Mouse (Mus musculus) cerebellum, adult (tissue): ENCODE results near the gene Baz1a.

Experiments used
- ATAC-seq: cut with Nextera tagmentation; 2 replicates; pipeline ENCODE4 v1.9.2; 2017; ENCODE audit warnings: mild to moderate bottlenecking, moderate library complexity, mixed read lengths; ENCODE audit not compliant: insufficient number of reproducible peaks, low FRiP score, low TSS enrichment

Gene Baz1a

GRCm38 (mm10) chr12:55013626-55014398 is at the start of gene Baz1a:
Gene Baz1a (minus strand): TSS chr12:55014348.
- ATAC-seq = no peak

DNA sequence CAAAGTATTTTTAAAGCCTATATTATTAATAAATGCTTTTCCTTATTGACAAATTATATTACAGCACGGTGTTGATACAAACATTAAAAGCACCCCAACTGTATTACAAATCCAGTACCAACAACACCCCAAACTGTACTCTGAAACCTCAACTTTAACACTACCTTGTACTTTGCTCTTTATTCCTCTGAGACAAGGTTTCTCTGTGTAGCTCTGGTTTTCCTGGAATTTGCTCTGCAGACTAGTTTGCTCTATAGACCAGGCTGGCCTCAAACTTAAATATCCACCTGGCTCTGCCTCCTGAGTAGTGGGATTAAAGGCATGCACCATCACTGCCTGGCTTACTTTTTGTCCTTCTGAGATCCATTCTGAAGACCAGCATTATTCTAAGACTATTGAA is 48.0 kb upstream of the Baz1a start:
- ATAC-seq = no peak

DNA sequence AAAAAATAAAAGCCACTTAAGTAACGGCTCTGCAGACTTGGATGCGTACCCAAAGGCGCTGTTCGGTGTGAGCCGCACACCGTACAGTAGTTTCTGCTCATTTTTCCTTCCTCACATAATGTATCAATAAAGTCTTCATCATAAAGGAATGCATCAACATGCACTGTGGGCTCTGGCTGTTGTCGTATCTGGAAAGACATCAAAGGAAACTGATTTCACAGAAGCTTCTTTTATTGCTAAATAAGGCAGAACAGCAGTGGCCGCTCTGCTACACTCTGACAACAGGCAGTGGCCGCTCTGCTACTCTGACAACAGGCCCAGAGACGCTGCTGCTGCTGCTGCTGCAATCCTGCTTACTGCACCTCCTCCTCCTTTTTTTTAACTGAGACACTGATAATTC is 46.9 kb upstream of the Baz1a start:
- ATAC-seq = no peak

GRCm38 (mm10) chr12:55060212-55060898 is 46.2 kb upstream of the Baz1a start:
- no peak for ATAC-seq

DNA sequence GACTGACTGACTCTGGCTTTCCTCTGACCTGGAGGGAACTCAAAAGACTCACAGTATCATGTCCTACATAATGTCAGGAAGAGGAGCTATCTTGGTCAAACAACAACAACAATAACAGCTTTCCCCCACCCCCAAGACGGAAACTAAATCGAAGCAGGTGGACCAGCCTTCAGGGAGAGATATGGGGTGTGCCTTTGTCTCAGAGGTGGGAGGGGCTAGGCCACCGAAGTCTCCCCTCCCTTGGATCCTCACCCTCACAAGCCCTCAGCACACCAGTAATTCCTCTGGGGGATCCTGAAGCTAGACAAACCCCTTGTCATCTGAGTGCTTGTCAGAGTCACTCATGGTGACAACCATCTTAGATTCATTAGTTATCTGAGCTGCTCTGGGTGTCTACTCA is 45.7 kb upstream of the Baz1a start:
- ATAC-seq = no peak

DNA sequence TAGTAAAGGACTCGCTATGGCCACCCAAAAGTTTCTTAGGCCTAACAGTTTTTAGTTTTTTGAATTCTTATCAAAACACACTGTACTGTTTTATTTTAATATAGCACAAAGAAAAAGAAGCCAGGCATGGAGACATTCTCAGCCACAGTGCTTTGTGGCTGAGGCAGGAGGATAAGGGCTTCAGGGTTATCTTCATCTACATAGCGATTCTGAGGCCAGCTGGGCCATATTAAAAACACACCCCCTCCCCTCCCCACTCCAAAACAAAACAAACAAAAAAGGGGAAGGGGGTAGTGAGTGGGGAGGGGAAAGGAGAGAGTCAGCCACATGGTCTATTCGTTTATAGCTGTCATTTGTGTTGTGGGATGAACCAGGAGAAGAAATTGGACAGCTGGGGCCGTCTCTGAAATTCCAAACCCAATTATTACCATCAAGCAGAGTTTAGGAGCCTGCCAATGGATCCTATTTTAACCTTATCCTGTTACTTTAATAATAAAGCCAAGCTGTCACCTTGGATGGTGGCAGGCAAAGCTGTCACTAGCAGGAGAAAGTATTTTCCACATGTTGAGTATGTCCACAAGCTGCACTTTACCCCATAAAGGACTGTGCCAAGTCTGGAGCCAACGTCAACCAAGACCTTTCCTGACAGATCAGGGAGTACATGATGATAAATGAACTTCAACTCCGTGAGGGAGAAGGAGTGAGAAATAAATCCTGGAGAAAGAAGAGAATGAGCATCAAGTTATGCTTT is 44.9 kb upstream of the Baz1a start:
- no peak for ATAC-seq

- ATAC-seq = no peak
Measured at GRCm38 (mm10) chr12:55056703-55057102, 42.6 kb upstream of the Baz1a start.

- no peak for ATAC-seq
Measured at GRCm38 (mm10) chr12:55054551-55055241, 40.5 kb upstream of the Baz1a start.

GRCm38 (mm10) chr12:55053267-55053666 is 39.1 kb upstream of the Baz1a start:
- no peak for ATAC-seq

- ATAC-seq = no peak
Measured at GRCm38 (mm10) chr12:55051210-55052173, 37.3 kb upstream of the Baz1a start.

GRCm38 (mm10) chr12:55049731-55050353 is 35.7 kb upstream of the Baz1a start:
- ATAC-seq = no peak

- ATAC-seq = no peak
Measured at GRCm38 (mm10) chr12:55041011-55041410, 26.9 kb upstream of the Baz1a start.

- ATAC-seq = no peak
Measured at GRCm38 (mm10) chr12:55027088-55027487, 12.9 kb upstream of the Baz1a start.

- no peak for ATAC-seq
Measured at GRCm38 (mm10) chr12:55023284-55023683, 9.1 kb upstream of the Baz1a start.

DNA sequence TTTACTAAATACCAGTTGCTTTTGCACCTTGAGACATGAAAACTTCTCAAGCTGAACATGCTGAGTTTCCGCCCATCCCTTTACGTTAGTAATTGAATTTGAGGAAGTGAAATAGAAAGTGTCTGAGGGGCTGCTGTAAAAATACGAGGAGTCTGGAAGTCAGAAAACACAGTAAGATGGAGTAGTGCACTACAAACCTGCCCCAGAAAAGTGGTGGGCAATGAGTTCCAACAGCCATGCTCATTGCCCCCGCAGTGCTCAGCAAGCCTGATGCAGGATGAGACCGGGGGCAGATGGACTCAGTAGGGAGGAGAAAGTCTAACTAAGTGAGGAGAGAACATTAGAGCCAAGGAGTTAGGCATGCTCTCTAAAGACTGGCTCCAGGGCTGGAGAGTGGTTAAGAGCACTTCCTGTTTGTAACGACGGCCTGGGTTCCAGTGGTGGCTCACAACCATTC is 5.3 kb upstream of the Baz1a start:
- no peak for ATAC-seq

DNA sequence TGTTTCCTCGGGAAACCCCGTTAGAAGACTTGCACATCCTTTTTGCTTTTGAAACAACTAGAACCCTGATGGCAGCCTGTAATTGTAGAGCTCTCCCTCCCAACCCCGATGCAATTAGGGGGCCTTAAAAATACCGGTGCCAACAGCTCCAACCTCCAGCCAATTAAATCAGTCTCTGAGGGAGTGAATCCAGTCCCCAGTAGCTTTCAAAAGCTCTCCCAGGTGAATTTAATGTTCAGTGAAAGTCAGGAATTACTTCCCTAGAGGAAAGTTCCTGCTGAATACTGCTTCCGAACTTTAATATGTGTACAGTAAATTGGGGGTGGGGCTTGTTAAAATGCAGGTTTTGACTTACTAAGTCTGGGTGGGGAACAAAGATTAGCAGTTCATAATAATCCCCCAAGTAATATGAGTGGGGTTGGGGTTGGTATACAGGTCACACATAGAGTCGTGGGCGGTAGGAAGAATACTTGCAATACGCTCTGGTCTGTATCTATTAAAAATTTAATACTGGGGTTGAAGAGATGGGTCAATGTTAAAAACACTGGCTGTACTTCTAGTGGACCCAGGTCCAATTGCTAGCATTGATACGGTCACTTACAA is 3.1 kb upstream of the Baz1a start:
- ATAC-seq = no peak

GRCm38 (mm10) chr12:55016339-55017118 is 2.4 kb upstream of the Baz1a start:
- ATAC-seq = no peak

GRCm38 (mm10) chr12:55015428-55015827 is 1.3 kb upstream of the Baz1a start:
- ATAC-seq = no peak
